Mouse (Mus musculus): ENCODE data around the gene Triap1.

GRCm38 (mm10) chr5:115358872-115359271 lies 17.8 kb downstream of the Triap1 start:
- TF ChIP-seq POLR2A (IDR thresholded peaks at IDR 0.05; ENCODE audit: control insufficient read depth, extremely low read depth, insufficient read depth, low read length, poor library complexity), result no peak
- TF ChIP-seq CTCF (IDR thresholded peaks at IDR 0.05; ENCODE audit: borderline replicate concordance, control insufficient read depth, extremely low read depth, insufficient read depth, low read length, poor library complexity), result peak; percentile 93
